Mouse (Mus musculus) CH12.LX (cell line): Measurements from ENCODE around the gene Dhtkd1. TPM values are rescaled to one million over a fixed set of nuclear protein-coding genes. Genes with fewer than 3 reads are reported as not detected.

Experiments used
- DNase-seq: peaks from one replicate; pipeline ENCODE4 v3.0.0-alpha.2; 2013; ENCODE audit errors: extremely low read depth
- H3K27ac ChIP-seq: 2 replicates; pipeline ENCODE4 v1.5.1; 2012; ENCODE audit warnings: low read depth, mild to moderate bottlenecking, control low read depth, moderate library complexity; ENCODE audit not compliant: insufficient read depth
- H3K27me3 ChIP-seq: replicated peaks from 2 replicates; pipeline ENCODE3; 2012; ENCODE audit warnings: inconsistent platforms
- H3K36me3 ChIP-seq, 2 experiments: replicated peaks in 1 of 2; 2 replicates each; pipeline versions ENCODE3 to v1.6.1; 2012; ENCODE audit warnings: inconsistent platforms in 1 of 2, low read length in 1 of 2, mild to moderate bottlenecking in 1 of 2, mixed read lengths in 1 of 2, moderate library complexity in 1 of 2; ENCODE audit not compliant: control insufficient read depth in 1 of 2, insufficient read depth in 1 of 2
- H3K4me1 ChIP-seq, 2 experiments: 2 replicates each; pipeline ENCODE4 v1.6.1; 2012; ENCODE audit warnings: inconsistent platforms in 1 of 2, moderate library complexity in 1 of 2; ENCODE audit not compliant: insufficient read depth in 2 of 2, control insufficient read depth in 1 of 2
- H3K4me2 ChIP-seq: 2 replicates; pipeline ENCODE4 v1.6.1; 2012; ENCODE audit warnings: low read depth, mild to moderate bottlenecking, control low read depth; ENCODE audit not compliant: poor library complexity, insufficient read depth, severe bottlenecking
- H3K4me3 ChIP-seq, 3 experiments: fragments of 150-350 bp in 1 of 3; sonication (generic) in 1 of 3; replicated peaks in 1 of 3; 2 replicates each; pipeline versions ENCODE3 to v1.5.1; 2011 to 2012; ENCODE audit warnings: low read depth in 2 of 3, low read length in 2 of 3, mild to moderate bottlenecking in 2 of 3, moderate library complexity in 2 of 3, control low read depth in 1 of 3, improper control_type of control experiment in 1 of 3, inconsistent platforms in 1 of 3, mixed read lengths in 1 of 3; ENCODE audit not compliant: poor library complexity in 1 of 3
- H3K79me2 ChIP-seq: replicated peaks from 2 replicates; pipeline ENCODE4 v1.6.1; 2012; ENCODE audit warnings: mild to moderate bottlenecking, moderate library complexity; ENCODE audit not compliant: control insufficient read depth, poor library complexity, insufficient read depth, severe bottlenecking; ENCODE audit errors: extremely low read depth
- H3K9ac ChIP-seq: 2 replicates; pipeline ENCODE4 v1.6.1; 2012; ENCODE audit warnings: low read depth, mild to moderate bottlenecking, control low read depth, moderate library complexity; ENCODE audit not compliant: insufficient read depth
- H3K9me3 ChIP-seq: replicated peaks from 2 replicates; pipeline ENCODE3; 2012; ENCODE audit warnings: low read length, inconsistent platforms, mixed read lengths
- CTCF ChIP-seq, 2 experiments: IDR thresholded peaks in 1 of 2; conservative IDR thresholded peaks in 1 of 2; 2 replicates each; pipeline ENCODE4 v1.5.1; 2011 to 2012; ENCODE audit warnings: low read depth in 2 of 2, low read length in 2 of 2, improper control_type of control experiment in 1 of 2, inconsistent platforms in 1 of 2, mild to moderate bottlenecking in 1 of 2, moderate library complexity in 1 of 2
- E2F4 ChIP-seq: IDR thresholded peaks from 2 replicates; pipeline ENCODE4 v1.6.1; 2011; ENCODE audit warnings: low read depth, low read length, improper control_type of control experiment; ENCODE audit not compliant: insufficient replicate concordance
- EP300 ChIP-seq: IDR thresholded peaks from 2 replicates; pipeline ENCODE4 v1.6.1; 2011; ENCODE audit warnings: low read length, improper control_type of control experiment
- IRF4 ChIP-seq: IDR thresholded peaks from 2 replicates; pipeline ENCODE4 v1.6.1; 2014; ENCODE audit warnings: low read depth, mild to moderate bottlenecking, inconsistent platforms, low read length, improper control_type of control experiment
- JUN ChIP-seq: IDR thresholded peaks from 2 replicates; pipeline ENCODE4 v1.6.1; 2011; ENCODE audit warnings: low read depth, mild to moderate bottlenecking, low read length, improper control_type of control experiment, moderate library complexity; ENCODE audit not compliant: insufficient read depth
- JUND ChIP-seq: conservative IDR thresholded peaks from 2 replicates; pipeline ENCODE4 v1.6.1; 2011; ENCODE audit warnings: low read depth, low read length, improper control_type of control experiment
- MAFK ChIP-seq: IDR thresholded peaks from 2 replicates; pipeline ENCODE4 v1.6.1; 2011; ENCODE audit warnings: low read length, improper control_type of control experiment; ENCODE audit not compliant: insufficient replicate concordance
- MEF2A ChIP-seq: IDR thresholded peaks from 2 replicates; pipeline ENCODE4 v1.6.1; 2014; ENCODE audit warnings: low read depth, mild to moderate bottlenecking, inconsistent platforms, low read length, improper control_type of control experiment, borderline replicate concordance
- NRF1 ChIP-seq: IDR thresholded peaks from 2 replicates; pipeline ENCODE4 v1.6.1; 2014; ENCODE audit warnings: low read depth, mild to moderate bottlenecking, inconsistent platforms, low read length, improper control_type of control experiment, moderate library complexity
- PAX5 ChIP-seq: IDR thresholded peaks from 2 replicates; pipeline ENCODE4 v1.6.1; 2012; ENCODE audit warnings: low read length, inconsistent platforms, mixed read lengths
- POLR2AphosphoS2 ChIP-seq: IDR thresholded peaks from 2 replicates; pipeline ENCODE4 v1.6.1; 2011; ENCODE audit warnings: low read depth, low read length, improper control_type of control experiment
- RAD21 ChIP-seq: IDR thresholded peaks from 2 replicates; pipeline ENCODE4 v1.6.1; 2011; ENCODE audit warnings: low read depth, mild to moderate bottlenecking, low read length, improper control_type of control experiment, moderate library complexity
- RCOR1 ChIP-seq: conservative IDR thresholded peaks from 2 replicates; pipeline ENCODE4 v1.6.1; 2012; ENCODE audit warnings: low read depth, mild to moderate bottlenecking, inconsistent platforms, low read length, improper control_type of control experiment
- SMC3 ChIP-seq: IDR thresholded peaks from 2 replicates; pipeline ENCODE4 v1.6.1; 2011; ENCODE audit warnings: low read depth, low read length, improper control_type of control experiment
- TCF12 ChIP-seq: IDR thresholded peaks from 2 replicates; pipeline ENCODE4 v1.6.1; 2014; ENCODE audit warnings: low read depth, mild to moderate bottlenecking, inconsistent platforms, low read length, improper control_type of control experiment
- UBTF ChIP-seq: IDR thresholded peaks from 2 replicates; pipeline ENCODE4 v1.6.1; 2012; ENCODE audit warnings: low read depth, mild to moderate bottlenecking, inconsistent platforms, low read length, improper control_type of control experiment, moderate library complexity
- ZC3H11A ChIP-seq: IDR thresholded peaks from 2 replicates; pipeline ENCODE4 v1.6.1; 2012; ENCODE audit warnings: low read depth, mild to moderate bottlenecking, inconsistent platforms, low read length, improper control_type of control experiment
- ZKSCAN1 ChIP-seq: IDR thresholded peaks from 2 replicates; pipeline ENCODE4 v1.6.1; 2012; ENCODE audit warnings: low read depth, inconsistent platforms, low read length, improper control_type of control experiment, borderline replicate concordance
- ZMIZ1 ChIP-seq: IDR thresholded peaks from 2 replicates; pipeline ENCODE4 v1.6.1; 2012; ENCODE audit warnings: low read depth, mild to moderate bottlenecking, inconsistent platforms, low read length, improper control_type of control experiment
- dilution Hi-C: fragments of 300-500 bp; cut with MboI; formaldehyde crosslinking; loops from 2 replicates; pipeline ENCODE4 v1.14.3; 2020; ENCODE audit warnings: low sequenced_read_pairs; ENCODE audit not compliant: extremely low pct_unique_long_range_greater_than_20kb, extremely low pct_ligation_motif_present
- in situ Hi-C: fragments of 300-500 bp; cut with MboI; formaldehyde crosslinking; loops from 3 replicates; pipeline ENCODE4 v1.14.3; 2019; ENCODE audit warnings: low sequenced_read_pairs, low pct_ligation_motif_present, low pct_unique_long_range_greater_than_20kb, mixed read lengths
- polyA plus RNA-seq: library from polyadenylated mRNA; unstranded; fragments of >175 nt; gene quantifications from 2 replicates; pipeline ENCODE4 v1.2.1, GENCODE M21; 2012; ENCODE audit warnings: low read depth; ENCODE audit not compliant: insufficient read length
- total RNA-seq, 2 experiments: library from RNA; depleted of rRNA; stranded (reverse); fragments of 300-350 nt in 1 of 2; fragments of >200 nt in 1 of 2; gene quantifications; 2 replicates each; pipeline ENCODE4 v1.2.3; 2012 to 2014

The Dhtkd1 gene
- total and polyA plus RNA-seq, 3 experiments = 0.17 to 0.38 (median 0.35) TPM

DNA sequence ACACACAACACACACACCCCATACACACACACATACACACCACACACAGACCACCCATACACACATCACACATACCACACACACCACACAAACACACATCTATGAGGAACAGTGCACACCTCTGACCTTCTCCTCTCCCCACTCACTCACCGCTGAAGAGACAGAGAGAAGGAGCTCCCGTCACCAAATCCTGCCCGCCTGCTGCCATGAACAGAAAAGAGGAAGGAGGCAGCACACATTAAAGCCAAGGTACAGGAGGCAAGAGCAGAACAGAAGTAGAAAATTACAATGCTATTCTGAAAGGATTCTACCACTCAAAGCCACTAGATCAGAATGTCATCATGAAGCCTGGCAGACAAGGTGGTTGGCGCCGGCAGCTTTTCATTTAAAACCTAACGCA is 19.8 kb downstream of the Dhtkd1 start:
- dilution Hi-C loops = no loop called here

DNA sequence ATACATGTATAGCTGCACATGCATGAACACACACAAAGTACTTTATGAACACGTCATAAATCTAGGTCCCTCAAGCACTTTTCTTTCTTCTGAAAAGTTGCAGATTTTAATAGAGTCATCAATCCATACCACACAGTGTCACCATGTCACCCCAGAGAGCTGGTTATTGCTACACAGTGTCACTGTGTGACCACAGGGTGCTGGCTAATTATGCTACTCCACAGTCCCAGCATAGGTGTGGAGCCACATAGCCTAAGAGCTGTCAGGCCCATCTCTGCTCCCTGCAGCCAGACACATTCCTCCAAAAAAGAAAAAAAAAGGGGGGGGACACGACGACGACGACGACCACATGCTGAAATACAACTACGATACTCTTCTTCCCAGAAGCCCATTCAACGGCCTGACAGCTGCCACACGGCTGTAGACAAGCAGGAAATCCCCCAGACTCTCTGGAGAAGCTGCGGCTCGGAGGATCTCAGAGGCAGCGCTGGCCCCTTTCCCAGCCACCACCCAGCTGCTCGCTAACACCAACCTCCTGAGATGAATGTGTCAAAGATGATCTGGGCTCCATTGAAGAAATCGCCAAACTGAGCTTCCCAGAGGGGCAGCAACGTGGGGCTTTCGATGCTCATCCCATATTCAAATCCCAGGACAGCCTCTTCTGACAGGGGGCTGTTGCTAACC is 31.2 kb downstream of the Dhtkd1 start:
- DNase-seq = no peak
- Histone ChIP-seq H3K9me3 (no peaks in the 10 kb centered on the region), H3K79me2 (no peaks in the 10 kb centered on the region), H3K4me2 (peak overlapping the region; percentile 57), H3K9ac (no peak overlapping the region), H3K36me3 (no peaks in the 10 kb centered on the region), H3K27me3 (no peaks in the 10 kb centered on the region), H3K4me1 (peaks cover 4 to 5% of the 10 kb centered on the region in 2 experiments; a peak in 1 of 4 replicates), H3K4me3 (no peak overlapping the region), H3K27ac (no peak overlapping the region)
- dilution Hi-C loops = no loop called here
- TF ChIP-seq ZC3H11A (no peak), NRF1 (no peak), ZKSCAN1 (no peak), MEF2A (no peak; the same call in 1 of the 2 replicates), TCF12 (peak; percentile 39; the same call in 1 of the 2 replicates), UBTF (no peak), IRF4 (0 out of 2 replicates have a peak, but pooled peaks have one; percentile 26), JUND (no peak), RCOR1 (no peak), PAX5 (no peak), POLR2AphosphoS2 (no peak)
- in situ Hi-C loops = no loop called here

More for the DNA sequence above, 19.8 kb downstream of the Dhtkd1 start:
- H3K27ac ChIP-seq = no peak overlapping the region
- H3K27me3 ChIP-seq = no peaks in the 10 kb centered on the region
- H3K9ac ChIP-seq = no peak overlapping the region
- TF ChIP-seq RAD21 (no peak), CTCF (conservative IDR thresholded peaks at IDR 0.05 in 1 of 2, IDR thresholded peaks at IDR 0.05 in 1 of 2; ENCODE audit: low read depth in 2 of 2, low read length in 2 of 2) (no peak), EP300 (no peak), MEF2A (no peak), E2F4 (no peak), NRF1 (no peak), SMC3 (no peak), MAFK (no peak), IRF4 (no peak), JUND (no peak), JUN (no peak), POLR2AphosphoS2 (no peak), ZMIZ1 (no peak)
- peaks cover 6 to 9% of the 10 kb centered on the region in 2 experiments; a peak in 3 of 4 replicates for H3K4me1 ChIP-seq
- H3K36me3 ChIP-seq = no peaks in the 10 kb centered on the region
- in situ Hi-C loops = no loop called here
- no peak overlapping the region for H3K4me2 ChIP-seq
- no peak overlapping the region for H3K4me3 ChIP-seq
- no peaks in the 10 kb centered on the region for H3K9me3 ChIP-seq
- no peak for DNase-seq
- no peaks in the 10 kb centered on the region for H3K79me2 ChIP-seq
